Mouse (Mus musculus) liver, adult 2 months (tissue): ENCODE data around the gene 2310039H08Rik.

ENCODE experiments used
- CTCF ChIP-seq: fragments of 200-500 bp; IDR thresholded peaks from 2 replicates; pipeline ENCODE4 v1.5.1; 2011; ENCODE audit warnings: low read depth, low read length, control low read depth
- POLR2A ChIP-seq: fragments of 200-500 bp; IDR thresholded peaks from 2 replicates; pipeline ENCODE4 v1.6.1; 2011; ENCODE audit warnings: low read length, control low read depth; ENCODE audit not compliant: insufficient read depth; ENCODE audit errors: extremely low read depth

- no peak for TF ChIP-seq CTCF
- TF ChIP-seq POLR2A, result no peak
Measured at GRCm38 (mm10) chr17:46749282-46749681, 23.2 kb upstream of the 2310039H08Rik start.
